Mouse (Mus musculus) CH12.LX (cell line): ENCODE data around the gene Unc13c.

Experiments
- CTCF ChIP-seq, 2 experiments: IDR thresholded peaks in 1 of 2; conservative IDR thresholded peaks in 1 of 2; 2 replicates each; pipeline ENCODE4 v1.5.1; 2011 to 2012; ENCODE audit warnings: low read depth in 2 of 2, low read length in 2 of 2, improper control_type of control experiment in 1 of 2, inconsistent platforms in 1 of 2, mild to moderate bottlenecking in 1 of 2, moderate library complexity in 1 of 2
- E2F4 ChIP-seq: IDR thresholded peaks from 2 replicates; pipeline ENCODE4 v1.6.1; 2011; ENCODE audit warnings: low read depth, low read length, improper control_type of control experiment; ENCODE audit not compliant: insufficient replicate concordance
- EP300 ChIP-seq: IDR thresholded peaks from 2 replicates; pipeline ENCODE4 v1.6.1; 2011; ENCODE audit warnings: low read length, improper control_type of control experiment
- ETS1 ChIP-seq: conservative IDR thresholded peaks from 2 replicates; pipeline ENCODE4 v1.6.1; 2012; ENCODE audit warnings: low read depth, mild to moderate bottlenecking, inconsistent platforms, low read length, improper control_type of control experiment, moderate library complexity
- GABPA ChIP-seq: IDR thresholded peaks from 2 replicates; pipeline ENCODE4 v1.6.1; 2012; ENCODE audit warnings: low read depth, low read length, improper control_type of control experiment, inconsistent platforms; ENCODE audit not compliant: insufficient replicate concordance
- IRF4 ChIP-seq: IDR thresholded peaks from 2 replicates; pipeline ENCODE4 v1.6.1; 2014; ENCODE audit warnings: low read depth, mild to moderate bottlenecking, inconsistent platforms, low read length, improper control_type of control experiment
- KAT2A ChIP-seq: IDR thresholded peaks from 2 replicates; pipeline ENCODE4 v1.6.1; 2012; ENCODE audit warnings: low read length, improper control_type of control experiment, inconsistent platforms; ENCODE audit not compliant: insufficient replicate concordance
- MAFK ChIP-seq: IDR thresholded peaks from 2 replicates; pipeline ENCODE4 v1.6.1; 2011; ENCODE audit warnings: low read length, improper control_type of control experiment; ENCODE audit not compliant: insufficient replicate concordance
- MAX ChIP-seq: IDR thresholded peaks from 2 replicates; pipeline ENCODE4 v1.6.1; 2011; ENCODE audit warnings: low read length, improper control_type of control experiment
- NRF1 ChIP-seq: IDR thresholded peaks from 2 replicates; pipeline ENCODE4 v1.6.1; 2014; ENCODE audit warnings: low read depth, mild to moderate bottlenecking, inconsistent platforms, low read length, improper control_type of control experiment, moderate library complexity
- POLR2A ChIP-seq: IDR thresholded peaks from 2 replicates; pipeline ENCODE4 v1.6.1; 2011; ENCODE audit warnings: low read depth, mild to moderate bottlenecking, improper control_type of control experiment, low read length
- ZC3H11A ChIP-seq: IDR thresholded peaks from 2 replicates; pipeline ENCODE4 v1.6.1; 2012; ENCODE audit warnings: low read depth, mild to moderate bottlenecking, inconsistent platforms, low read length, improper control_type of control experiment
- ZNF384 ChIP-seq: IDR thresholded peaks from 2 replicates; pipeline ENCODE4 v1.6.1; 2012; ENCODE audit warnings: low read depth, low read length, improper control_type of control experiment, inconsistent platforms

- TF ChIP-seq CTCF (conservative IDR thresholded peaks at IDR 0.05 in 1 of 2, IDR thresholded peaks at IDR 0.05 in 1 of 2; ENCODE audit: low read depth in 2 of 2, low read length in 2 of 2) (no peak), KAT2A (no peak), E2F4 (no peak), ZNF384 (no peak), ETS1 (no peak), POLR2A (no peak), NRF1 (no peak), MAX (no peak), MAFK (no peak), GABPA (no peak), EP300 (no peak), ZC3H11A (no peak), IRF4 (no peak)
Measured at GRCm38 (mm10) chr9:73951586-73951985, 17.2 kb downstream of the Unc13c start.
